Mouse (Mus musculus) monocyte, adult 5-6 weeks (primary cell): ENCODE measurements around the gene Tln1. TPM values are rescaled to one million over a fixed set of nuclear protein-coding genes. Genes with fewer than 3 reads are reported as not detected.

ENCODE experiments used
- ATAC-seq: fragments of 153-309, 156-312 bp; replicated peaks from 2 replicates; pipeline ENCODE4 v1.8.0; 2017; ENCODE audit warnings: mild to moderate bottlenecking; ENCODE audit not compliant: low TSS enrichment, insufficient number of reproducible peaks, severe bottlenecking, poor library complexity, low FRiP score
- total RNA-seq: library from RNA; stranded (forward); fragments of 200-1000, 200-491, 200-594 nt; gene quantifications from 3 replicates; pipeline ENCODE4 v1.2.3, GENCODE M21; 2017

The Tln1 gene
- total RNA-seq, 1 experiment from 2014 or later = 816 TPM

DNA sequence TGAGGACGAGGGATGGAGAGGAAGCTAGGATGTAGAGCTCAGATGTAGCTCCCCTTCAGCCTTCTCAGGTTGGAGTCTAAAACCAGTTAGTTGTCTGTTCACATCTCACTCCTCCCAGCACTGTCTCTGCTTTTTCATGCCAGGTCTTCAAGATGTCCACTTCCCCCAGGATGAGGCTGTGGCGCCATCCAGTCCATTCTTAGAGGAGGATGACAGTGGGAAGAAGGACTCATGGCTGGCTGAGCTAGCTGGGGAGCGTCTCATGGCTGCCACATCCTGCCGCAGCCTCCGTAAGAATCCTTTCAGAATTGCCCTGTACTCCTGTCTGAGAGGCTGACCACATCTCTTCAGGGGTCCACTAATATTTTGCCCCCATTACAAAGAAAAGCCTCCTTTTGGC is 18.2 kb upstream of the Tln1 start:
- ATAC-seq = no peak

DNA sequence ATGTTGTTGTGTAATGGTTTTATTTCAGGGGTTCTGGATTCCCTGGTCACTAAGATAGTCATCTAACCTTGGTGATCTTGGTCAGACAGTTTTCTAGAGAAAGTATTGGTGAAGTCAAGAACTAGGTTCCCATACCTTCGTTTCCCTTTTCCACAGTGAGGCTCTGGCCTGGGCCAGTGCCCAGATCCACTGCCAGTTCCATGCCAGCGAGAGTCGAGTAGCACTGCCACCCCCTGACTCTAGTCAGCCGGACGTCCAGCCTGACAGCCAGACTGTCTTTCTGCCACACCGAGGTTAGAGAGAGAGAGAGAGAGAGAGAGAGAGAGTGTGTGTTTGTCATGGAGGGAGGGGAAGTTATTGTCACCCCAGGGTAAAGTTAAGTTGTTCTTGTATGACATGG is 17.2 kb upstream of the Tln1 start:
- ATAC-seq = no peak

DNA sequence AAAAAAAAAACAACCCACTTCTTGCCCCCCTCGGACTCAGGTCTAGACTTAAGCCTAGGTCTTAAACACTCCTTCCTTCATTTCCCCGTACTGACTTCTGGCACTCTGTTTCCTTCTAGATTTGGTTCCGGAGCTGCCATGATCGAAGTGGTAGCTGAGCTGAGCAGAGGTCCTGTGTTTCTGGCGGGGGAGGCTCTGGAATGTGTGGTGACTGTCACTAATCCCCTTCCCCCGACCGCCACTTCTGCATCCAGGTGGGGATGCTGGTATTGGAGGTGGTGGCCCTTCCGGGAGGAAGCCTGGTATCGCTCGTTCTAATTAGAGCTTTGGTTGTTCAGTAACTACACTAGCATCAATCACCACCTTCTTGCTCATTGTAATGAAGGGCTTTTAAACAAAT is 16.8 kb upstream of the Tln1 start:
- ATAC-seq = no peak

DNA sequence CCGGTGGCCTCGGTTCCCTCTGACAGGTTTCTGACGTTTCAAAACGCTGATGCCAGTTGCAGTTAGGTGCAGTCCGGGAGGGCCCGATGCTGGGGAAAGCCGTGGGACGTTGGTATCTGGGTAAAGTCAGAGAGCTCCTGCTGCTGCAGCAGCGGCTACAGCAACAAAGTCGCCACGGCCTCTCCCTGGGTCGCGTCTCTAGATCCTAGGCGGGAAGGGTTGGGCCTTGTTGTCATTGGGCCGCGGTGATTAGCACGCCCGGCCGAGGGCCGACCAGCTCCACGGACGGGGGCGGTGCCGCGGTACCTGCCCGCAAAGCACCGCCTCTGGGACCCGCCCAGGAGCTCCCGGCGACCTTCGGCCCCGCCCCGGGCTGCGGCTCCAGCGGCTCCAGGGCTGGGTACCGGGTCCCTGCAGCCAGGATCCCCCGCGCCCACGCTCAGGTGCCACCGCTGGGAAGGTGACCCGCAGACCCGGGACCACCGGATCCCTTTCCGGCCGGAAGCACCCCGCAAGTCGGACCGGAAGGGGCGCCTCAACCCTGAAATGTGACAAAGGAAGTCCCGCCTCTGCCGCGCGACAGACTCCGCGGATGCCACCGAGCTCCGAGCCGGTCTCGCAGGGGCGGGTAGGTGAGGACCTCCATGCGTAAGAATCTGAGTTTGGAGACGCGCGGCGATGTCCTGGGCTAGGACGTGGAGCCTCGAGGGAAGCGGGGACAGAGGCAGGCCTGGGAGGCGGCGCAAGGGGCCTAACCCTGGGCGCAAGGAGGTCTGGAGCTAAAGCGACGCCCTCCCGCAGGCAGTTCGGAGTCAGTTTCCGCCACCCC is 16.1 kb upstream of the Tln1 start, which contains the start of the genes Rgp1 and Gba2:
TSS of gene Rgp1 (plus strand) at position 340 of the 829 bp plus-strand sequence.
TSS of gene Gba2 (minus strand) at position 498 of the 829 bp plus-strand sequence.
- peak; percentile 88 for ATAC-seq

DNA sequence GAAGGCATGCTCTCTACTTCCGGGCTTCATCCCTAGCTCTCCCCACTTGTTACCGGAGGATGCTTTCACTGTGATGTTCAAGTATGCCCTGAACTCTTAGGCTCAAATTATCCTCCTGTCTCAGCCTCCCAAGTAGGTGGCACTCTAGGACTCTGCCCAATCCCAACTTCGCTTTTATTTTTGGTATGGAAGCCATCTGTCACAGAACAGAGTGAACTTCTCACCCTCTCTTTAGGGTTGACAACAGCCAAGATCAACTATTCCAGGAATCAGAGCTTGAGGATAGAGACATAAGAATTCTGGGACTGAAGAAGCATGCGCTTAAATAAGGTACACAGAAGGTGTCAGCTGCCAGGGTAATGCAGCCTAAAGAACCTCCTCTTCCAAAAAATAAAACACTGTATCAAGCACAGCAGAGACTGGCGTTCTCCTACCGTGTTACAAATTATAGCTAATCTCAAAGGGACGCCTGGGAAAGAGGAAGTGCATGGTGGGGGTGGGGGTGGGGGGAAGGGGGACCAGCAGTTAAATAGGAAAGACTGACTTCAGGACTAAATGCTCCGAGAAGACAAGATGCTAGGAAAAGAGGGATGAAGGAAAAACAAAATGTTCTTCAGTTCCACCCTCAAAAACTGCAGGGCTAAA is 14.9 kb upstream of the Tln1 start:
- no peak for ATAC-seq

- ATAC-seq = no peak
Observed at GRCm38 (mm10) chr4:43575356-43575755, 12.9 kb upstream of the Tln1 start.

- ATAC-seq = no peak
Observed at GRCm38 (mm10) chr4:43573561-43573960, 11.1 kb upstream of the Tln1 start.

DNA sequence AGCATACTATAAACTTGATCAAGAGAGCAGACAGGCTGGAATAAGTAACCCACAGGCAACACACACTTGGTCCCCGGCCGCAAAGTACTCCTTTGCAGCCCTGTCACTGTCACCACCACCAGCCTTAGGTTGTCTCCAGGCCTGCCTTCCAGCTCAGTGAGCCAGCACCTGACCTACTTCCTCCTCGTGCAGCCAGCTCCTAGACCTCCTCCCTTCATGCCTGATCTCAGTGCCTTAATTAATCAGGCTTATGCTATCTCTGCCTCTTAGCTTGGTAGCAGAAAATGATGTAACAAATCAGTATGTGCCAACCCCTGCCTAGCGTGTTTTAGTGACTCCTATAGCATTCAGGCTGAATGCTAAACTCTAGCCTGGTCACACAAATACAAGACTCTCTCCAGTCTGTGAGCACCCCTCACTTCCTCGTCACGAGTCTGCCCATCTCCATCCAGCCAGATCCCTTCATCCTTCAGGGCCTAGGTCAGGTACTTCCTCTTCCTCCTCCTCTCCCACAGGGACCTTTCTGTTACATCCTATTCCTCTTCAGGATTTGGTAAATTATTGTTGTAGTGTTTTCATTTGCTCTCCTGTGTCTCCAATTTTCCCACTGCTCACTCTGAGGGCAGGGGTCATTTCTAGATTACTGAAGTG is 9.0 kb upstream of the Tln1 start:
- no peak for ATAC-seq

DNA sequence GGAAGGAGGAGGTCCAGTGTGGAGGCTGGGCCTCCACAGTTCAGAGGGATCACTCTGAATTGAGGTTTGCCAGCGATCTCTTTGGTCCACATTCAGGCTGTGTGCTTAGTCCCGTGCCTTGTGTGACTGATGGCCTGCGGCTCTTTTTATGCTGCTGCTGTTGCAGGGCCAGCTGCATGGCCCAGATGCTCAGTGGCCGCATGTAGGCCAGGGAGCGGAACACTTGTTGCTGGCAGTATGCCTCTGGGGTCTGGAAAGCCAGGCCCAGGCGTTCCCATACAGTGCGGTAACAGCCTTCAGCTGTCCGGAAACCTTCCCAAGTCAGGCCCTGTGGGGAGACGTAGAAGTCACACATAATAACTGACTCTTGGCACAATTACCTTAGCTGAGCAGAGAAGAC is 4.6 kb upstream of the Tln1 start:
- no peak for ATAC-seq

DNA sequence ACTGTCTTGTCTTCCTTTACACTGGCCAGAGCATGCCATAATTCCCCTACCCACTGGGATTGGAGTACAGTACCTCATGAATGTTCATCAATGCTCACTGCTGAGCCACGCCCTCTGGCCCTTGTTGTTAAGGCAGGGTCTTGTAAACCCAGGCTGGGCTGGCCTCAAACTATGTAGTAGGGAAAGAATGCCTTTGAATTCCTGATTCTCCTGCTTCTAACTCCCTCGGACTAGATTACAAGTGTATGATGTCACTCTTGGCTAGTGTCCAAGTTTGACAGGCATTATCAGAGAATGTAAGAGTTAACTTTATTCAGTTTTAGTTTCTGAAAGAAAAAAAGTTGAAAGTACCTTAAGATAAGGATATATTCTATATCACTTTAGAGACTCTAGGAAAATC is 1.7 kb upstream of the Tln1 start:
- no peak for ATAC-seq

- ATAC-seq = no peak
Observed at GRCm38 (mm10) chr4:43563601-43563875, 1.0 kb upstream of the Tln1 start.

GRCm38 (mm10) chr4:43562769-43563600 is 494 bp upstream of the Tln1 start:
- ATAC-seq = no peak

DNA sequence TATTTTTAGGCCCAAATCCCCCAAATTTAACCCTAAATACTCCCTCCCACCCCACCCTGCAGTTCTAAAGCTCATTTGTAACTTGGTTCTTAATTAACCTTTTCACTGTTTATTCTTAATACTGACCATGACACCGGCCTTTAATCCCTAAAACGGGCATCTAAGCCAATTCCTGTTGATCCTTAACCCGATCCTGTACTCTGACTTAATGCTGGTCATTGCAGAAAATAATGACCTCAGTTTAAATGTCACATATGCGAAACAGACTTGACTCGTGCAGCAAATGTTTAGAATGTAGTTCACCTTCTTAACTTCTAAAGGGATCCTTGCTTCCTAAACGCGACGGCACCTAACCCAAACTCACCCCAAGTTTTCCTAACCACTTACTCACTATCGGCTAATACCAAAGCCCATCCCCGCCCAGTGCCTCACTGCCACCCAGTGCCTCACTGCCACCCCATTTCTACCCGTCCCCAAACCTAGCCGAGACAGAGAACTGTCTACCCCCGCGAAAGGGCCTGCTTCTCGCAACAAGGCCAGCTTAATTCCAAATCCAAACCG is 975 bp downstream of the Tln1 start:
- ATAC-seq = no peak

GRCm38 (mm10) chr4:43560976-43561375 is 1.5 kb downstream of the Tln1 start:
- no peak for ATAC-seq

DNA sequence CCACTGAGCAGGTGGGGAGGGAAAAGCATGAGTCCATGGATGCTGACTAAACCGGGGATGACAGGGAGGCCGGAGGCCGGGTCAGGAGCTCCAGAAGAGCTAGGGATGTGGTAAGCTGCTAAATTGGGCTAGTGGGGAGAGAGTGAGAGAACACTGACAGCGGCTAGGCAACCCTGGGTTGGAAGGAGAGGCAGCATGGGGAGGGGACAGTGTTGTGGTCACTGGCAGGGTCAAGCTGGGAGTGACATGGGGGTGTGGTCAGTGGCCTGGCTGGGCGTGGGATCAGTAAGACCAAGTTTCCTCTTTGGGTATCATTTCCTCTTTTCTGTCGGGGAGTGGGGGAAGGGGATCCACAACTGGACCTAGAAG is 2.3 kb downstream of the Tln1 start:
- peak; percentile 70 for ATAC-seq

- ATAC-seq = peak; percentile 18
Observed at GRCm38 (mm10) chr4:43559519-43560242, 2.8 kb downstream of the Tln1 start.

GRCm38 (mm10) chr4:43558631-43559356 is 3.7 kb downstream of the Tln1 start:
- ATAC-seq = no peak
